Mouse (Mus musculus): ENCODE data around the gene Palm. TPM values are rescaled to one million over a fixed set of nuclear protein-coding genes. Genes with fewer than 3 reads are reported as not detected.

Palm gene
- polyA plus RNA-seq, 1 experiment = 2.9 TPM

GRCm38 (mm10) chr10:79821731-79822130 is 28.4 kb downstream of the Palm start:
- Histone ChIP-seq H3K4me3 (ENCODE audit: insufficient read depth, low read length) (no peak overlapping the region), H3K27ac (ENCODE audit: insufficient read depth, low read depth, low read length) (no peak overlapping the region), H3K4me1 (ENCODE audit: control insufficient read depth, insufficient read depth, low read length) (peaks cover 8% of the 10 kb centered on the region)
- TF ChIP-seq CTCF (IDR thresholded peaks at IDR 0.05; ENCODE audit: low read depth, low read length) (no peak), POLR2A (IDR thresholded peaks at IDR 0.05; ENCODE audit: borderline replicate concordance, low read depth, low read length) (no peak)

GRCm38 (mm10) chr10:79822372-79822771 is 29.0 kb downstream of the Palm start:
- H3K4me1 ChIP-seq (ENCODE audit: control insufficient read depth, insufficient read depth, low read length) = peaks cover 8% of the 10 kb centered on the region
- no peak for TF ChIP-seq CTCF (IDR thresholded peaks at IDR 0.05; ENCODE audit: low read depth, low read length)
- no peak for TF ChIP-seq POLR2A (IDR thresholded peaks at IDR 0.05; ENCODE audit: borderline replicate concordance, low read depth, low read length)
- H3K27ac ChIP-seq (ENCODE audit: insufficient read depth, low read depth, low read length) = no peak overlapping the region
- no peak overlapping the region for H3K4me3 ChIP-seq (ENCODE audit: insufficient read depth, low read length)

GRCm38 (mm10) chr10:79823011-79823410 is 29.6 kb downstream of the Palm start:
- Histone ChIP-seq H3K27ac (ENCODE audit: insufficient read depth, low read depth, low read length) (no peak overlapping the region), H3K4me1 (ENCODE audit: control insufficient read depth, insufficient read depth, low read length) (peaks cover 8% of the 10 kb centered on the region), H3K4me3 (ENCODE audit: insufficient read depth, low read length) (no peak overlapping the region)
- TF ChIP-seq POLR2A (IDR thresholded peaks at IDR 0.05; ENCODE audit: borderline replicate concordance, low read depth, low read length) = no peak

- H3K4me3 ChIP-seq (ENCODE audit: insufficient read depth, low read length) = peak overlapping the region; percentile 21
- peaks cover 8% of the 10 kb centered on the region for H3K4me1 ChIP-seq (ENCODE audit: control insufficient read depth, insufficient read depth, low read length)
- no peak overlapping the region for H3K27ac ChIP-seq (ENCODE audit: insufficient read depth, low read depth, low read length)
- TF ChIP-seq POLR2A (IDR thresholded peaks at IDR 0.05; ENCODE audit: borderline replicate concordance, low read depth, low read length) (no peak), CTCF (IDR thresholded peaks at IDR 0.05; ENCODE audit: low read depth, low read length) (no peak)
Observed at GRCm38 (mm10) chr10:79824413-79824812, 31.0 kb downstream of the Palm start.

GRCm38 (mm10) chr10:79831583-79831982 is 38.2 kb downstream of the Palm start:
- no peak overlapping the region for H3K27ac ChIP-seq (ENCODE audit: insufficient read depth, low read depth, low read length)
- H3K4me1 ChIP-seq (ENCODE audit: control insufficient read depth, insufficient read depth, low read length) = 0 out of 2 replicates have a peak, but pooled peaks cover 5% of the 10 kb centered on the region
- TF ChIP-seq CTCF (IDR thresholded peaks at IDR 0.05; ENCODE audit: low read depth, low read length) (no peak), POLR2A (IDR thresholded peaks at IDR 0.05; ENCODE audit: borderline replicate concordance, low read depth, low read length) (no peak)
- no peak overlapping the region for H3K4me3 ChIP-seq (ENCODE audit: insufficient read depth, low read length)

GRCm38 (mm10) chr10:79832026-79832785 is 38.8 kb downstream of the Palm start:
- no peak overlapping the region for H3K27ac ChIP-seq (ENCODE audit: insufficient read depth, low read depth, low read length)
- 0 out of 2 replicates have a peak, but pooled peaks cover 5% of the 10 kb centered on the region for H3K4me1 ChIP-seq (ENCODE audit: control insufficient read depth, insufficient read depth, low read length)
- TF ChIP-seq CTCF (IDR thresholded peaks at IDR 0.05; ENCODE audit: low read depth, low read length) = no peak
- no peak for TF ChIP-seq POLR2A (IDR thresholded peaks at IDR 0.05; ENCODE audit: borderline replicate concordance, low read depth, low read length)
- no peak overlapping the region for H3K4me3 ChIP-seq (ENCODE audit: insufficient read depth, low read length)

- Histone ChIP-seq H3K27ac (ENCODE audit: insufficient read depth, low read depth, low read length) (no peak overlapping the region), H3K4me3 (ENCODE audit: insufficient read depth, low read length) (no peak overlapping the region), H3K4me1 (ENCODE audit: control insufficient read depth, insufficient read depth, low read length) (peaks cover 5% of the 10 kb centered on the region; the same call in 1 of the 2 replicates)
- TF ChIP-seq POLR2A (IDR thresholded peaks at IDR 0.05; ENCODE audit: borderline replicate concordance, low read depth, low read length) (no peak), CTCF (IDR thresholded peaks at IDR 0.05; ENCODE audit: low read depth, low read length) (no peak)
Observed at GRCm38 (mm10) chr10:79832786-79833181, 39.4 kb downstream of the Palm start.

GRCm38 (mm10) chr10:79834769-79835398 is 41.5 kb downstream of the Palm start:
- no peak overlapping the region for H3K4me3 ChIP-seq (ENCODE audit: insufficient read depth, low read length)
- H3K27ac ChIP-seq (ENCODE audit: insufficient read depth, low read depth, low read length) = no peak overlapping the region
- TF ChIP-seq CTCF (IDR thresholded peaks at IDR 0.05; ENCODE audit: low read depth, low read length) (peak; percentile 94), POLR2A (IDR thresholded peaks at IDR 0.05; ENCODE audit: borderline replicate concordance, low read depth, low read length) (no peak)
- peaks cover 12% of the 10 kb centered on the region for H3K4me1 ChIP-seq (ENCODE audit: control insufficient read depth, insufficient read depth, low read length)

- Histone ChIP-seq H3K4me3 (ENCODE audit: insufficient read depth, low read length) (no peak overlapping the region), H3K4me1 (ENCODE audit: control insufficient read depth, insufficient read depth, low read length) (peaks cover 14% of the 10 kb centered on the region), H3K27ac (ENCODE audit: insufficient read depth, low read depth, low read length) (no peak overlapping the region)
- no peak for TF ChIP-seq POLR2A (IDR thresholded peaks at IDR 0.05; ENCODE audit: borderline replicate concordance, low read depth, low read length)
- no peak for TF ChIP-seq CTCF (IDR thresholded peaks at IDR 0.05; ENCODE audit: low read depth, low read length)
Observed at GRCm38 (mm10) chr10:79836918-79837317, 43.5 kb downstream of the Palm start.

GRCm38 (mm10) chr10:79838151-79838550 is 44.8 kb downstream of the Palm start:
- Histone ChIP-seq H3K4me1 (ENCODE audit: control insufficient read depth, insufficient read depth, low read length) (peaks cover 16% of the 10 kb centered on the region), H3K4me3 (ENCODE audit: insufficient read depth, low read length) (no peak overlapping the region), H3K27ac (ENCODE audit: insufficient read depth, low read depth, low read length) (0 out of 2 replicates have a peak overlapping the region, but pooled peaks have one; percentile 10)
- no peak for TF ChIP-seq CTCF (IDR thresholded peaks at IDR 0.05; ENCODE audit: low read depth, low read length)
- no peak for TF ChIP-seq POLR2A (IDR thresholded peaks at IDR 0.05; ENCODE audit: borderline replicate concordance, low read depth, low read length)
